Mouse (Mus musculus) hindbrain, embryonic 14.5 days (tissue): ENCODE results near the gene Vegfa. TPM values are rescaled to one million over a fixed set of nuclear protein-coding genes. Genes with fewer than 3 reads are reported as not detected.
A peak's percentile ranks its signal among the peaks of the same experiment; 100 is the strongest.
"Not testable (repeated sequence)": the region's sequence is repeated elsewhere in the genome, so short reads cannot be mapped to it uniquely, and the experiment has no call there.

ENCODE experiments used
- ATAC-seq: fragments of 200-750 bp; cut with Nextera tagmentation; 2 replicates; pipeline ENCODE4 v1.8.0; 2017; ENCODE audit warnings: moderate number of reproducible peaks, mild to moderate bottlenecking, moderate TSS enrichment, moderate library complexity; ENCODE audit not compliant: low FRiP score
- DNase-seq: peaks from one replicate; pipeline ENCODE4 v3.0.0-alpha.2; 2015; ENCODE audit warnings: low spot score
- H3K27ac ChIP-seq: fragments of 300-500 bp; sonication (generic); 2 replicates; pipeline ENCODE4 v1.5.1; 2014; ENCODE audit warnings: mild to moderate bottlenecking, moderate library complexity
- H3K27me3 ChIP-seq: fragments of 300-500 bp; sonication (generic); 2 replicates; pipeline ENCODE4 v1.6.1; 2014; ENCODE audit warnings: mild to moderate bottlenecking, low read length, mixed read lengths; ENCODE audit not compliant: control insufficient read depth, insufficient read depth
- H3K36me3 ChIP-seq: fragments of 300-500 bp; sonication (generic); replicated peaks from 2 replicates; pipeline ENCODE4 v1.6.1; 2014; ENCODE audit not compliant: control insufficient read depth, insufficient read depth
- H3K4me1 ChIP-seq: fragments of 300-500 bp; sonication (generic); replicated peaks from 2 replicates; pipeline ENCODE4 v1.6.1; 2014; ENCODE audit warnings: antibody characterized with exemption, low read length, mixed read lengths; ENCODE audit not compliant: control insufficient read depth, insufficient read depth
- H3K4me2 ChIP-seq: fragments of 300-500 bp; sonication (generic); replicated peaks from 2 replicates; pipeline ENCODE4 v1.6.1; 2014; ENCODE audit warnings: mild to moderate bottlenecking, moderate library complexity
- H3K4me3 ChIP-seq: fragments of 300-500 bp; sonication (generic); replicated peaks from 2 replicates; pipeline ENCODE4 v1.5.1; 2014; ENCODE audit warnings: mild to moderate bottlenecking, low read length
- H3K9ac ChIP-seq: fragments of 300-500 bp; sonication (generic); 2 replicates; pipeline ENCODE4 v1.6.1; 2014
- H3K9me3 ChIP-seq: fragments of 300-500 bp; sonication (generic); 2 replicates; pipeline ENCODE4 v1.6.1; 2016; ENCODE audit warnings: low read length; ENCODE audit not compliant: control insufficient read depth
- WGBS: fragments of 180-500 bp; shearing (Covaris S2); extraction: QIAGEN DNeasy Blood & Tissue Kit; methylation state at CpG from one replicate; pipeline ENCODE4 v1.1.7; 2014; 5-methylcytosine and 5-hydroxymethylcytosine counted together
- polyA plus RNA-seq: library from polyadenylated mRNA; unstranded; fragments of >200 nt; fragmentation: Nextera tagmentation; extraction: Ambion mirVana; gene quantifications from 2 replicates; pipeline ENCODE4 v1.2.1, GENCODE M21; 2014

Gene Vegfa
- polyA plus RNA-seq, 1 experiment from 2014 or later, result 6.5 TPM

DNA sequence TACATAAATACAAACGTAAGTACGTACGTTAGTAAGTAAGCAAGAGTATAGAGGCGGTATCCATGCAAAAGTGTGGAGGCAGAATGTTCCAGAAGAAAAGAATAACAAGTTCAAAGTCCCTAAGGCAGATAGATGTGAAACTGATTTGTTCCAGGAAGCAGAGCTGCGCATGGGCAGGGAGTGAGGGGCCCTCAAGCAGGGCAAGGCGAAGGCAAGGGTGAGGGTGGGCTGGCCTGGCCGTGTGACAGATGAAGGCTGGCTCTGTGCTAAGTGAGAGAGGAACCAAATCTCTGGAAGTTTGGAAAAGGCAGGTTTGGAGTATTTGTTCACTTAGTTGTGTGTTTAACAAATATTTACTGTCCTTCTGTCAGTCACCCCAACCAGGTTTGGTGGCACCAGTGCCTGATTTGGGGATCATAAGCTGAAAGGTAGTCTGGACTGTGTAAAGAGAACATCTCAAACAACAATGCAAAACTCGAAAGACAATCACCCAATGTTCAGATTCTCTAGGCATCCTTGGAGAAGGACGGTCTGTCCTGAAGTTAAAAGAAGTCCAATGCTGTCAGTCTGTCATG lies 32.7 kb downstream of the Vegfa start:
- WGBS, result 85% methylated on average over 9 of the region's 9 CpGs
- no peak overlapping the region for H3K9ac ChIP-seq
- DNase-seq (no peak), ATAC-seq (no peak)
- H3K36me3 ChIP-seq, result no peaks in the 10 kb centered on the region
- no peak overlapping the region for H3K4me3 ChIP-seq
- no peak overlapping the region for H3K27ac ChIP-seq
- H3K27me3 ChIP-seq, result no peaks in the 10 kb centered on the region
- H3K4me1 ChIP-seq, result no peaks in the 10 kb centered on the region
- H3K4me2 ChIP-seq, result no peak overlapping the region
- H3K9me3 ChIP-seq, result no peaks in the 10 kb centered on the region

DNA sequence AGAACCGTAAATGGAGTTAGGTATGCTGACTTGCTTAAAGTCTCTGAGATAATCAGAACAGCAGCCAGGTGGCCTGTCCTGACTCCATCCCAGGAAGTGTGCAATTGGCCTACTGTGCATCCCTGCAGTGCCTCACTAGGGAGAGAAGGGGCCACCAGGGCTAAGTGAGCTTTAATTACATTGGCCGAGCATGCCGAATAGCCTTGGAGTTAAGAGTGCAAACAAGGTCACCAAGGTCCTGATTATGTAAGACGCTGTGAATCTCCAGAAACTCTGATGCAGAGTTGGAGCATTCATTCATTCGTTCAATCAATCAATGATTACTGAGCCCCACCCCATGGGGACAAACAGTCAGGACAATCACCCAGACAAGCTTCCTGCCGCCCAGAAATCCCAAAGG lies 33.8 kb downstream of the Vegfa start:
- Histone ChIP-seq H3K9ac (no peak overlapping the region), H3K36me3 (no peaks in the 10 kb centered on the region), H3K27me3 (no peaks in the 10 kb centered on the region), H3K9me3 (no peaks in the 10 kb centered on the region), H3K4me1 (no peaks in the 10 kb centered on the region), H3K4me3 (no peak overlapping the region), H3K27ac (no peak overlapping the region), H3K4me2 (no peak overlapping the region)
- ATAC-seq (no peak), DNase-seq (no peak)
- 19% methylated on average over 6 of the region's 6 CpGs for WGBS

DNA sequence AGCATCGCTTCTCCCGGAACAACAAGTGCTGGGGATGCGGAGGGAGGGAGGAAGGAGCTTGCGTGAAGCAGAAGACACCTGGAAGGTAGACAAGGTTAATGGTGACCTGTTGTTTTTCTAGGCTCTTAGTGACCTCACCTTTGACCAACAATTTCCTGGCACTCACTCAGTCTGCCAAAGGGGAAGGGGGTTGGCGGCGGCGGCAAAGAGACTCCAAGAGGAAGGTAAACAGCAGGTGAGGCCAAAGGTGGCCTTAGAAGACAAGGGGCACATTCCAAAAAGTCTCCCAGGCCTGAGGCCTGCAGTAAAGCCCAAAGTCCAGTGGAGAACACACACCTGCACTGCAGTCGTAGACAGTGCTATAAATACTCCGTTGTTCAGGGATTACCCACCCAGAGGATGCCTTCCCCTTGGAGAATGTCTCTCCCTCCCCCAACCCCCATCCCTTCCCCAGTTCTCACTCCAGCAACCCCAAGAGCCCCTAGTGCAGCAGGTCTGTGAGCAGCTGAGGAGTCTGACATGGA lies 35.2 kb downstream of the Vegfa start:
- H3K9ac ChIP-seq, result no peak overlapping the region
- no peak overlapping the region for H3K4me2 ChIP-seq
- H3K4me1 ChIP-seq, result no peaks in the 10 kb centered on the region
- H3K4me3 ChIP-seq, result no peak overlapping the region
- DNase-seq, result no peak
- H3K27ac ChIP-seq, result no peak overlapping the region
- no peak for ATAC-seq
- H3K9me3 ChIP-seq, result no peaks in the 10 kb centered on the region
- H3K36me3 ChIP-seq, result no peaks in the 10 kb centered on the region
- no peaks in the 10 kb centered on the region for H3K27me3 ChIP-seq
- 90% methylated on average over 9 of the region's 9 CpGs for WGBS

DNA sequence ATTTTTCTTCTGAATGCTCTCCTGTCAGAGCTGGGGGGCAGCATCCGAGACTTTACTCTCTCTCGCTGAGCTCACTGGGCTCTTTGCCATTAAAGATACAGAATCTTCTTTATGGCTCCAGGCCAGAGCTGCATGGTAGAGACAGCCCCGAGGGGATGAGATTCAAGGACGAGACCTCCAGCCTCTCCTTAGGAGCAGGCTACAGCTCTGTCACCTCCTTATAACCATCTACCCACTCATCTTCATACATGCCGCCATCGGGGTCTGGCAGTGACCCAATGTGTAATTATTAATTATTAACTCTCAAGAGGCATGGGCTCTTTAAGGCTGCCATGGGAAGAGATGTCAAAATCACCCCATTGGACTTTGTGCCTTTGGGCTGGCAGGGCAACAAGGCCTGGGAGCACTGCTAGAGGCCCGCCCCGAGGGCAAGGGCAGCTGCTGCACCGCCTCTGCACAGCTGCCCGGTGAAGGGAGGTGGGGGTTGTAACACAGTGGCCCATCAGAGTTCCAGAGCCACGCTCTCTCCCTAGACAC lies 37.8 kb downstream of the Vegfa start:
- no peak overlapping the region for H3K4me2 ChIP-seq
- no peak overlapping the region for H3K9ac ChIP-seq
- DNase-seq (peak; percentile 31), ATAC-seq (no peak)
- H3K4me1 ChIP-seq, result no peaks in the 10 kb centered on the region
- no peaks in the 10 kb centered on the region for H3K27me3 ChIP-seq
- no peaks in the 10 kb centered on the region for H3K36me3 ChIP-seq
- H3K4me3 ChIP-seq, result no peak overlapping the region
- WGBS, result 57% methylated on average over 11 of the region's 11 CpGs
- H3K27ac ChIP-seq, result no peak overlapping the region
- no peaks in the 10 kb centered on the region for H3K9me3 ChIP-seq

DNA sequence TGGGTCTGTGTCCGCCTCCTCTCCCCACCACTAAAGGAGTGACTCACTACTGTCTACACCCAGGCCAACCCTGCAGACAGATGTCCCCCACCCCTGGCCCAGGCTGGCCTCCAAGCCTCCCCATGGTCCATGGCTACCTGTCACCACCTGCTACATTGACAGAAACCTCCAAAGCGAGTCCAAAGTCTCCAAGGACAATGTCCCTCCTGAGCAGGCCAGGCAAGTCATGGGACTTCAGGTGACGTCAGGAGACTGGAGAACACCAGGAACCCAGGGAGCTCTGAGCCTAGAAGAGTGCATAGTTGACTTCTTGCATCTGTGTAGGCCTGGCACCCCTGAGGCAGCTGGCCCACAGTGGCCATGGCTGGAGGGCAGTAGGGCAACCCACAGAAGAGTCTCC lies 45.3 kb downstream of the Vegfa start:
- no peak overlapping the region for H3K4me2 ChIP-seq
- no peak overlapping the region for H3K27ac ChIP-seq
- H3K36me3 ChIP-seq, result no peaks in the 10 kb centered on the region
- no peaks in the 10 kb centered on the region for H3K27me3 ChIP-seq
- H3K4me1 ChIP-seq, result no peaks in the 10 kb centered on the region
- DNase-seq (no peak), ATAC-seq (no peak)
- WGBS, result 89% methylated on average over 3 of the region's 3 CpGs
- no peak overlapping the region for H3K4me3 ChIP-seq
- no peak overlapping the region for H3K9ac ChIP-seq
- no peaks in the 10 kb centered on the region for H3K9me3 ChIP-seq

DNA sequence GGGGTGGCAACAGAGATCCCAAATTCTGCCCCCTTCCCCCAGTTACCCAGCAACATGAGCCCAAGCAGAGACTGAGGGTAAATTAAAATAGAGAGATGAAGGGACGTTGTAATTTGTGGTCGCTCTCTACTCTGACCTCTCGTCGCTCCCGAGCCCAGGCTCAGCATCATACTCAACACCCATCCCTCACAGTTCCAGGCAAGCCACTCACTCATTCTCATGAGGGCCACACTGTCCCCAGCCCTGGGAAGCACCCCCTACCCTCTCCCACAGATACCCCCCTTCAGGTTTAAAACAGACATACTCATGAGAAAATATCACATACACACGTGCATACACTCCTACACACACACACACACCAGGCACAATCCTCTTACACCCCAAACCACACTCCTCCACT lies 45.8 kb downstream of the Vegfa start:
- Histone ChIP-seq H3K9me3 (no peaks in the 10 kb centered on the region), H3K36me3 (no peaks in the 10 kb centered on the region), H3K4me2 (no peak overlapping the region), H3K4me3 (no peak overlapping the region), H3K27me3 (no peaks in the 10 kb centered on the region), H3K4me1 (no peaks in the 10 kb centered on the region), H3K27ac (no peak overlapping the region), H3K9ac (no peak overlapping the region)
- WGBS, result 85% methylated on average over 6 of the region's 6 CpGs
- DNase-seq (no peak), ATAC-seq (no peak)

DNA sequence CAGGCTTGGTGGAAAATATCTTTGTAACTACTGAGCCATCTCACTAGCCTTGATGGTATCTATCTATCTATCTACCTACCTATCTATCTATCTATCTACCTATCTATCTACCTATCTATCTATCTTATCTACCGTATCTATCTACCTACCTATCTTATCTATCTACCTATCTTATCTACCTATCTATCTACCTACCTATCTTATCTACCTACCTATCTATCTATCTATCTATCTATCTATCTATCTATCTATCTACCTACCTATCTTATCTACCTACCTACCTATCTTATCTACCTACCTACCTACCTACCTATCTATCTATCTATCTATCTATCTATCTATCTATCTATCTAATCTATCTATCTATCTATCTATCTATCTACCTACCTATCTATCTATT lies 49.0 kb downstream of the Vegfa start:
- H3K27me3 ChIP-seq, H3K9ac ChIP-seq, H3K27ac ChIP-seq, H3K4me3 ChIP-seq, H3K36me3 ChIP-seq, DNase-seq, H3K4me1 ChIP-seq, H3K9me3 ChIP-seq, H3K4me2 ChIP-seq, ATAC-seq: not testable (repeated sequence)
- 95% methylated on average over 1 of the region's 1 CpGs for whole genome bisulfite sequencing

DNA sequence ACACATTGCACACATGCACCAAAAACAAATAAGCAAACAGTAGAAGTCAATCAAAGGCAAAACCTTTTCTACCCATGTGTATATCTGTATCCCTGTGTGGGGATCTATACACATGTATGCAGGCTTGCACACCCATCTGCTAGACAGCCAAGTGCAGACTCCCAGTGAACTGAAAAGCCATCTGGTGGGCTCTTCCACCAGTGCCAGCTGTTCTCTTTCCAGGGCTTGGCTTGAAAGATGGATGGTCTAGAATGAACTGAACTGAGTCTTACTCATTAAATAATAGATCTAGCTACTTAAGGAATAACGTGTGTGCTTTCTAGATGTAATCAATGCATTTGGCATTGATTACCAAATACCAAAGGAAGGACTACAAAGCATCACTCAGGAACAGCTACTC lies 50.3 kb downstream of the Vegfa start:
- Histone ChIP-seq H3K9me3 (no peaks in the 10 kb centered on the region), H3K36me3 (no peaks in the 10 kb centered on the region), H3K27ac (no peak overlapping the region), H3K27me3 (no peaks in the 10 kb centered on the region), H3K4me1 (no peaks in the 10 kb centered on the region), H3K4me2 (no peak overlapping the region), H3K9ac (no peak overlapping the region), H3K4me3 (no peak overlapping the region)
- 76% methylated on average over 1 of the region's 1 CpGs for WGBS
- ATAC-seq (no peak), DNase-seq (no peak)

DNA sequence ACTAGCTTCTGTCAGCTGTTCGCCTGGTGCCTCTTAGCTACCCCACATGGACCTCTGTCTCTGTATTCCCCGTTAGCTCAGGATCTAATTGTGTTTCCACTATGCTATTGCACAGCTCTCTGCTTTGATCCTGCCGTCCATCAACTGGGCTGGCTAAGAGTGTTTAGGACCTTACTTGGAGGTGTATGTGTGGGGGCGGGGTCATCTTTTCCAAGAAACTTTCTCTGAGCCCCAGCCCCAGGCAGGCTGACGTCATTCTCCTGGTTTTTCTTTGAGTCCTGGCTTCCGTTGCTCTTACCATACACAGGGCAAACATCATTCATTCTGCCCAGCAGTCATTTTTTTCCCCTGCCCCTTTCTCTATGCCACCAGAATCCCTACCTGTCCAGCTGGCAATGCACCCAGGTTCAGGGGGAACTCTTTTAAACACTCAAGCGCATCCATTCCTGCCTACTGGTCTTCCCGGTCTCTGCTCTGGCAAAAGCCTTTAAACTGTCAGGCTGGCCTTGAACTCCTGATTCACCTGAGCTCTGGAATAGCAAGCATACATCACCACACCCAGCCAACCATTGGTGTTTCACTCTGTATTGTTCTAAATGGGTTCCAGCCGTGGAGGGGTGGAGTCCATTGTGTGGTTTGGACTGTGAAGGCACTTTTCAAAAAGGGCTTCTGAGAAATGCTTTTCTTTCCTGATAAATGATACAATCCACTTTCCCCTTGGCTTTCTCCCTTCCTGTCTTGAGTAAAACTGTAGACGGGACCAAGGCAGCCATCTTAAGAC lies 53.0 kb downstream of the Vegfa start:
- ATAC-seq (no peak), DNase-seq (no peak)
- 74% methylated on average over 10 of the region's 10 CpGs for WGBS
- no peak overlapping the region for H3K27ac ChIP-seq
- H3K9ac ChIP-seq, result no peak overlapping the region
- H3K4me1 ChIP-seq, result no peaks in the 10 kb centered on the region
- H3K9me3 ChIP-seq, result no peaks in the 10 kb centered on the region
- no peak overlapping the region for H3K4me3 ChIP-seq
- H3K36me3 ChIP-seq, result no peaks in the 10 kb centered on the region
- no peaks in the 10 kb centered on the region for H3K27me3 ChIP-seq
- no peak overlapping the region for H3K4me2 ChIP-seq
